Mouse (Mus musculus) layer of hippocampus, postnatal 25 days (tissue): ENCODE measurements around the gene Tesmin. TPM values are rescaled to one million over a fixed set of nuclear protein-coding genes. Genes with fewer than 3 reads are reported as not detected.

Source experiments
- DNase-seq, 2 experiments: peaks; one replicate each; pipeline ENCODE4 v3.0.0; 2022; ENCODE audit warnings: mixed read lengths in 2 of 2, low spot score in 1 of 2; ENCODE audit errors: extremely low spot score in 1 of 2
- total RNA-seq, 2 experiments: library from RNA; stranded (reverse); gene quantifications; 2 replicates each; pipeline ENCODE4 v1.2.3; 2021

Gene Tesmin
- under 1 TPM; 0.25 to 0.59 TPM for total RNA-seq

- DNase-seq, result peak; percentile 50 to 56
Measured at GRCm38 (mm10) chr19:3388629-3389057, at the start of gene Tesmin. Gene Tesmin (plus strand): TSS chr19:3388857.

- no peak for DNase-seq
Measured at GRCm38 (mm10) chr19:3339187-3339586, 49.5 kb upstream of the Tesmin start.

DNA sequence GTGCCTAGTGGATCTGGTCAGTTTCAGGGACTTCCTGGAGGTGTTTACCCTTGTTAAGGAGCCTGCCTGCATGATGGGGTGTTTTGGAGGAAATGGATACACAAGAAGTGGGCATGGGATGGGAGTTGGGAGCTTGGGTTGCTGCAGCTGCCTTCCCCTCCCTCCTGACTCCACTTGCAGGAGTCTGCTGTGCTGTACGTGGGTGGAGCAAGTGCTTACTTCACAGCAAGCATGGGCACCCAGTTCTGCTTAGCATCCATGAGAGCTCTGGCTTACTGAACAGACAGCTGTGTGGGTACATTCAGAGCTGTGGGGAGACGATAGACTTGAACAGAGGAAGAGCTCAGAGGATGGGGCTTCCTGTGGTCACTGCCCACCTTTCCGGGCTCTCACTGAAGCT lies 47.6 kb upstream of the Tesmin start:
- DNase-seq, result no peak

GRCm38 (mm10) chr19:3343929-3344328 lies 44.7 kb upstream of the Tesmin start:
- no peak for DNase-seq

DNA sequence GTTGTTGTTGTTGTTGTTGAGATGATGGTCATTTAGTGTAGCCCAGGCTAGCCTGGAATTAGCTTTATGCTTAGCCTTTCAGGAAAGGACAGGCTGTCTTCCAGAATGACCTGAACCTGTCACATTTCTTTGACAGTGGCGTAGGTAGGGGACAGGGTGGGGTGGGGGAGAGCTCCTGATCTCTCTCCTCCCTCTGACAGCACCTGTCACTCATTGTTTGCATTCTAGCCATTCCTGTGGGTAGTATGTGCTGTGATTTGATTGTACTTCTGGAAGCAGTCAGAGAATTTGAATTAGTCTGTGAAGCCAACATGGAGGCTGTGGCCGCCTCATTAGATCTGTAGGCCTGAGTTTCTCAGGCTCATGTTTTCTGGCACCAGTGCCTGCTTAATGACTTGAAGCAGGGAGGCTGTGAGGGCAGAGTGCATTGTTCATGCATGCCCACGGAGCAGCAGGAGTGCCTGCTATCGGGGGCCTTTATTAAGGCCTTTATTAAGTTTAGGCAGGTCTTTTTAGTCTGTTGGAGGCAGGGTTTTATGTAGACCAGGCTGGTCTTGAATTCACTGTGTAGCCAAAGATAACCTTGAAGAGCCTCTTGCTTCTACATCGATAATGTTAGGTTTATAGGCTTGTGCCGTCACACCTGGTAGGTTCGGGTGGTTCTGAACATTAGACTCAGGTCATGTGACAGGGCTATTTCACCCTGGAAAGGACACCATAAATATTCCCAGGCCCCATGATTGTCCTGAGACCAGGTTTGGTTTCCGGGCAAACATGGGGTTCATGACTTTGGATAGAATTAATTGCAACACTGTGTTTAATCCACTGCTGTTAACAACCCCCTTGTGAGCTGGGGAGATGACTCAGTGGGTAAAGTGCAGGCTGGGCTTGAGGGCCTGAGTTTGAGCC lies 43.8 kb upstream of the Tesmin start:
- DNase-seq, result no peak

GRCm38 (mm10) chr19:3347784-3348183 lies 40.9 kb upstream of the Tesmin start:
- no peak for DNase-seq

DNA sequence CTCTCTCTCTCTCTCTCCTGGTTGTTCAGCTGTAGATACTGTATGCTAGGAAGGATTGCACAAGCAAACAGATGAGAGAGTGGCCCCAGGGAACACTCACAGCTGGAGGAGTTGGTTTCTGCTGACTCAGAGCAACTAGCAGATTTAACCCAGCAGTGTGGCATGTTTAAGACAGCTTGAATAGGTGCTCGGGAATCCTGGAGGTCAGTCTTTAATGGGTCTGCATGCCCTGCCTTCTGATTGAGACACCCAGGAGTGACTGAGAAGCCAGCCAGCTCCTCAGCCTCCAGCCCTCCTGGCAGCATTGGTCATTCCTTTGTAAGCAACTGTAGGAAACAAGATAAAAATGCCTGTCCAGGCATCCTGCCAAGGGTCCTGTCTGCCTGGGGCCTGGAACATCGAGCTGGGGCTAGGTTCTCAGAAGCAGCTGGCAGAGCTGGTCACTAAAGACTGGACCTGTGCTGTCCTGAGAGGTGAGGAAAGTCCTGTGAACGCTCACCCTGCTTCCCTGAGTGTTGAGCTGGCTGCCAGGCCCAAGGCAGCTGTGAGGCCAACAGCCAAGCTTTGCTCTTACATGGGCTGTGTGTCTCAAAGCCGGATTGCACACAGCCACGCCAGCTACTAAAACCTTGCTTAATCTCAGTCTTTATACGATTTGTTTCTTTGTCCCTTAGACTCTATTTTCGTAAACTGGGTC lies 35.1 kb upstream of the Tesmin start:
- DNase-seq, result peak in 1 of 2 experiments; percentile 16

DNA sequence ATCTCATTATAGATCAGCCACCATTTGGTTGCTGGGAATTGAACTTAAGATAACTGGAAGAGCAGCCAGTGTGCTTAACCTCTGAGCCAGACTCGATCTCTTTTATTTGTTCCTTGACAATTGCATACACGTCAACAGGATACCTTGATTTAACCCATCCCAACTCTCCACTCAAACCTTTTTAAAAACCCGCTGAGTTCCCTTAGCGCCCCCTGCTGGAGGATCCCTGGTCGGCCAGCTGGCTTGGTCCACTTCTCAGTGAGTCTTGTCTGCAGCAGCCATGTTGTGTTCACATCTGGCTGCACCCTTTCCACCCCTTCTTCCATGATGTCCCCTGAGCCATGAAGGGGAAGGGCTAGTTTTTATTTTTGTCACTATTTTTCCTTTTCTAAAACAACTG lies 33.6 kb upstream of the Tesmin start:
- DNase-seq, result peak in 1 of 2 experiments; percentile 41

DNA sequence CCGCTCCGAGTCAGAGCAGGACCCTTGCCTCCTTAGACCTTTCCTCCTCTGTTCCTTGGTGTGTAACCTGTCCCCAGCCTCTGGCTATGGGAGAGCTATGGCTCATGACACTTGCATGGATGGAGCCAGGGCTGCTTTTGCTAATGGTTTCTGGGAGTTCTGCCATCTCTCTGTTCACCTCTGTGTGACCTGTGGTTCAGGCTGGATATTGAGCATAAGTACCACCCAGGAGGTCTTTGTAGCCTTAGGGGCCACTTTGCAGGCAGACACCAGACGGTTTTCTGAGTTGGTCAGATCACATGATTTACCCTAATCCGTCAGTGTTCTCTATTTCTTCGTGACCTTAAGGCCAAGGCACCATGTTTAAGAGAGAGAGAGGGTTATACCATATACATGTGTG lies 32.1 kb upstream of the Tesmin start:
- no peak for DNase-seq

GRCm38 (mm10) chr19:3357620-3358019 lies 31.0 kb upstream of the Tesmin start:
- no peak for DNase-seq

GRCm38 (mm10) chr19:3359841-3360588 lies 28.6 kb upstream of the Tesmin start:
- DNase-seq, result no peak

GRCm38 (mm10) chr19:3363510-3363909 lies 25.1 kb upstream of the Tesmin start:
- no peak for DNase-seq

GRCm38 (mm10) chr19:3365089-3365488 lies 23.6 kb upstream of the Tesmin start:
- no peak for DNase-seq

DNA sequence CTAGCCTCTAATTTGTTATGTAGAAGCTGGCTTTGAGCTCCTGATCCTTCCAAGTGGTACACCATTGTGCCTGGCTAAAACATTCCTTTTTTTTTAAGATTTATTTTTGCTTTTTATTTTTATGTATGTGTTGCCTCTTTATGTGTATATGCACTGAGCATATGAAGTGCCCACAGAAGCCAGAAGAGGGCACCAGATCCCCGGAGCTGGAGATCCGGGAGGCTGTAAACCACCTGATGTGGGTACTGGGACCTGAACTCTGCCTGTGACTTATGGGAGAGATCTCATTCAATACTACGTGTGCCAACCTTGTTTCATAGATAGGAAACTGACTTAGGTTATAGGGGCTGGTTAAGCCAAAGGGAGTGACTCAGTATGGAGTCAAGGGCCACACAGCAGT lies 20.4 kb upstream of the Tesmin start:
- DNase-seq, result no peak

- DNase-seq, result no peak
Measured at GRCm38 (mm10) chr19:3373380-3373779, 15.3 kb upstream of the Tesmin start.

GRCm38 (mm10) chr19:3374028-3374427 lies 14.6 kb upstream of the Tesmin start:
- DNase-seq, result no peak

- DNase-seq, result no peak
Measured at GRCm38 (mm10) chr19:3375945-3376495, 12.6 kb upstream of the Tesmin start.

GRCm38 (mm10) chr19:3376966-3377715 lies 11.5 kb upstream of the Tesmin start:
- DNase-seq, result no peak

DNA sequence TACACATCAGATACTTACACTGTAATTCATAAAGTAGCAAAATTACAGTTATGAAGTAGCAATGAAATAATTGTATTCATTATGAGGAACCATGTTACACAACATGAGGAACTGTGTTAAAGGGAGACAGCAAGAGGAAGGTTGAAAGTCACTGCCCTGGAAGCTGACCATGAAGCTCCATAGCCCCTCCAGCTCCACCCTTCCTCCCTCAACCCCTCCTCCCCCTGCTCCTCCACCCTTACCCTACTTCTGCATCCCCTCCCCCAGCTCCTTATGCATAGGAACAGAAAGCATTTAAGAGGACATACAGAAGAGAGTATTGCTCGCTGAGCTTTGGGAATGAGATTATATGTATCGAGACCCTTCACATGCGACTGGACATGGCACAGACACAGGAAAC lies 10.0 kb upstream of the Tesmin start:
- no peak for DNase-seq

- DNase-seq, result no peak
Measured at GRCm38 (mm10) chr19:3388061-3388460, 596 bp upstream of the Tesmin start.
